Mouse (Mus musculus) stomach, embryonic 15.5 days (tissue): ENCODE data around the gene Nr2c2ap. TPM values are rescaled to one million over a fixed set of nuclear protein-coding genes. Genes with fewer than 3 reads are reported as not detected.

Experiments
- ATAC-seq: fragments of 200-750 bp; cut with Nextera tagmentation; 2 replicates; pipeline ENCODE4 v1.8.0; 2017; ENCODE audit warnings: low read depth, moderate number of reproducible peaks, moderate TSS enrichment; ENCODE audit not compliant: insufficient read depth, low FRiP score
- H3K27ac ChIP-seq: fragments of 300-500 bp; sonication (generic); 2 replicates; pipeline ENCODE4 v1.5.1; 2015; ENCODE audit warnings: mild to moderate bottlenecking, inconsistent platforms
- H3K27me3 ChIP-seq: fragments of 300-500 bp; sonication (generic); replicated peaks from 2 replicates; pipeline ENCODE4 v1.6.1; 2015; ENCODE audit warnings: inconsistent platforms
- H3K36me3 ChIP-seq: fragments of 300-500 bp; sonication (generic); 2 replicates; pipeline ENCODE4 v1.6.1; 2015; ENCODE audit warnings: inconsistent platforms
- H3K4me1 ChIP-seq: fragments of 300-500 bp; sonication (generic); 2 replicates; pipeline ENCODE4 v1.6.1; 2015; ENCODE audit warnings: inconsistent platforms
- H3K4me2 ChIP-seq: fragments of 300-500 bp; sonication (generic); 2 replicates; pipeline ENCODE4 v1.6.1; 2015; ENCODE audit warnings: mild to moderate bottlenecking, inconsistent platforms
- H3K4me3 ChIP-seq: fragments of 300-500 bp; sonication (generic); replicated peaks from 2 replicates; pipeline ENCODE4 v1.5.1; 2015; ENCODE audit warnings: inconsistent platforms
- H3K9ac ChIP-seq: fragments of 300-500 bp; sonication (generic); 2 replicates; pipeline ENCODE4 v1.6.1; 2015; ENCODE audit warnings: inconsistent platforms
- H3K9me3 ChIP-seq: fragments of 300-500 bp; sonication (generic); 2 replicates; pipeline ENCODE4 v1.6.1; 2016; ENCODE audit warnings: inconsistent platforms
- WGBS: fragments of 180-500 bp; shearing (Covaris S2); methylation state at CpG from one replicate; pipeline ENCODE4 v1.1.7; 2015; 5-methylcytosine and 5-hydroxymethylcytosine counted together
- polyA plus RNA-seq: library from polyadenylated mRNA; unstranded; fragments of >200 nt; fragmentation: Nextera tagmentation; extraction: Ambion mirVana; gene quantifications from 2 replicates; pipeline ENCODE4 v1.2.1, GENCODE M21; 2015

Nr2c2ap gene
- polyA plus RNA-seq, 1 experiment from 2014 or later, result 39.4 TPM

- Histone ChIP-seq H3K9me3 (no peaks in the 10 kb centered on the region), H3K4me1 (no peaks in the 10 kb centered on the region), H3K27ac (no peak overlapping the region), H3K27me3 (peaks cover under 1% of the 10 kb centered on the region; the same call in 1 of the 2 replicates), H3K36me3 (no peaks in the 10 kb centered on the region), H3K4me3 (no peak overlapping the region), H3K9ac (no peak overlapping the region), H3K4me2 (no peak overlapping the region)
- no peak for ATAC-seq
- WGBS, result 14% methylated on average over 6 of the region's 6 CpGs
Observed at GRCm38 (mm10) chr8:70104506-70104905, 26.6 kb upstream of the Nr2c2ap start.

- no peaks in the 10 kb centered on the region for H3K4me1 ChIP-seq
- H3K27ac ChIP-seq, result no peak overlapping the region
- H3K9ac ChIP-seq, result no peak overlapping the region
- H3K4me3 ChIP-seq, result no peak overlapping the region
- ATAC-seq, result no peak
- 75% methylated on average over 7 of the region's 7 CpGs for WGBS
- H3K27me3 ChIP-seq, result peaks cover 5% of the 10 kb centered on the region; the same call in 1 of the 2 replicates
- H3K4me2 ChIP-seq, result no peak overlapping the region
- H3K36me3 ChIP-seq, result no peaks in the 10 kb centered on the region
- H3K9me3 ChIP-seq, result no peaks in the 10 kb centered on the region
Observed at GRCm38 (mm10) chr8:70104922-70105321, 26.2 kb upstream of the Nr2c2ap start.

- Histone ChIP-seq H3K4me2 (no peak overlapping the region), H3K4me3 (no peak overlapping the region), H3K9ac (no peak overlapping the region), H3K27ac (no peak overlapping the region), H3K4me1 (no peaks in the 10 kb centered on the region), H3K27me3 (peaks cover 58% of the 10 kb centered on the region), H3K36me3 (no peaks in the 10 kb centered on the region), H3K9me3 (no peaks in the 10 kb centered on the region)
- ATAC-seq, result no peak
- WGBS, result 80% methylated on average over 2 of the region's 2 CpGs
Observed at GRCm38 (mm10) chr8:70110451-70110850, 20.7 kb upstream of the Nr2c2ap start.

- Histone ChIP-seq H3K4me2 (no peak overlapping the region), H3K4me1 (no peaks in the 10 kb centered on the region), H3K36me3 (no peaks in the 10 kb centered on the region), H3K27ac (no peak overlapping the region), H3K9me3 (no peaks in the 10 kb centered on the region), H3K9ac (no peak overlapping the region), H3K27me3 (peaks cover 58% of the 10 kb centered on the region), H3K4me3 (no peak overlapping the region)
- ATAC-seq, result no peak
- WGBS, result 46% methylated on average over 23 of the region's 23 CpGs
Observed at GRCm38 (mm10) chr8:70111192-70111795, 19.8 kb upstream of the Nr2c2ap start.

- Histone ChIP-seq H3K4me1 (no peaks in the 10 kb centered on the region), H3K36me3 (no peaks in the 10 kb centered on the region), H3K4me3 (no peak overlapping the region), H3K27me3 (peaks cover 70% of the 10 kb centered on the region), H3K4me2 (no peak overlapping the region), H3K27ac (no peak overlapping the region), H3K9ac (no peak overlapping the region), H3K9me3 (no peaks in the 10 kb centered on the region)
- ATAC-seq, result no peak
- 8% methylated on average over 43 of the region's 43 CpGs for WGBS
Observed at GRCm38 (mm10) chr8:70112401-70113016, 18.6 kb upstream of the Nr2c2ap start.

- no peaks in the 10 kb centered on the region for H3K36me3 ChIP-seq
- H3K27me3 ChIP-seq, result peaks cover 89% of the 10 kb centered on the region
- no peaks in the 10 kb centered on the region for H3K4me1 ChIP-seq
- 19% methylated on average over 6 of the region's 6 CpGs for WGBS
- H3K9me3 ChIP-seq, result no peaks in the 10 kb centered on the region
- H3K9ac ChIP-seq, result no peak overlapping the region
- H3K4me2 ChIP-seq, result no peak overlapping the region
- no peak overlapping the region for H3K27ac ChIP-seq
- ATAC-seq, result no peak
- H3K4me3 ChIP-seq, result no peak overlapping the region
Observed at GRCm38 (mm10) chr8:70114488-70114887, 16.6 kb upstream of the Nr2c2ap start.

GRCm38 (mm10) chr8:70114892-70115291 lies 16.2 kb upstream of the Nr2c2ap start:
- no peak overlapping the region for H3K9ac ChIP-seq
- H3K4me2 ChIP-seq, result no peak overlapping the region
- no peak overlapping the region for H3K4me3 ChIP-seq
- WGBS, result 66% methylated on average over 13 of the region's 13 CpGs
- no peaks in the 10 kb centered on the region for H3K4me1 ChIP-seq
- no peak overlapping the region for H3K27ac ChIP-seq
- H3K9me3 ChIP-seq, result no peaks in the 10 kb centered on the region
- ATAC-seq, result no peak
- H3K36me3 ChIP-seq, result no peaks in the 10 kb centered on the region
- peaks cover 89% of the 10 kb centered on the region for H3K27me3 ChIP-seq

GRCm38 (mm10) chr8:70117611-70118010 lies 13.5 kb upstream of the Nr2c2ap start:
- no peak for ATAC-seq
- Histone ChIP-seq H3K9me3 (no peaks in the 10 kb centered on the region), H3K4me2 (no peak overlapping the region), H3K4me3 (no peak overlapping the region), H3K4me1 (0 out of 2 replicates have a peak, but pooled peaks cover 5% of the 10 kb centered on the region), H3K27ac (no peak overlapping the region), H3K27me3 (peaks cover 75% of the 10 kb centered on the region), H3K36me3 (no peaks in the 10 kb centered on the region), H3K9ac (no peak overlapping the region)
- 4% methylated on average over 9 of the region's 9 CpGs for WGBS

GRCm38 (mm10) chr8:70118726-70119700 lies 12.1 kb upstream of the Nr2c2ap start:
- ATAC-seq, result no peak
- H3K4me3 ChIP-seq, result no peak overlapping the region
- H3K36me3 ChIP-seq, result no peaks in the 10 kb centered on the region
- H3K27me3 ChIP-seq, result peaks cover 64% of the 10 kb centered on the region
- WGBS, result 13% methylated on average over 17 of the region's 17 CpGs
- no peaks in the 10 kb centered on the region for H3K9me3 ChIP-seq
- 0 out of 2 replicates have a peak, but pooled peaks cover 5% of the 10 kb centered on the region for H3K4me1 ChIP-seq
- no peak overlapping the region for H3K27ac ChIP-seq
- H3K4me2 ChIP-seq, result no peak overlapping the region
- H3K9ac ChIP-seq, result no peak overlapping the region

- H3K9me3 ChIP-seq, result no peaks in the 10 kb centered on the region
- WGBS, result 2% methylated on average over 19 of the region's 19 CpGs
- peaks cover 52% of the 10 kb centered on the region for H3K27me3 ChIP-seq
- H3K36me3 ChIP-seq, result no peaks in the 10 kb centered on the region
- H3K4me2 ChIP-seq, result peak within 1 kb of the TSS; percentile 42
- ATAC-seq, result peak; percentile 27; the same call in 1 of the 2 replicates
- H3K9ac ChIP-seq, result no peak within 1 kb of the TSS
- peak within 1 kb of the TSS; percentile 12; the same call in 1 of the 2 replicates for H3K4me3 ChIP-seq
- H3K27ac ChIP-seq, result no peak within 1 kb of the TSS
- H3K4me1 ChIP-seq, result 0 out of 2 replicates have a peak, but pooled peaks cover 5% of the 10 kb centered on the region
Observed at GRCm38 (mm10) chr8:70120667-70121066, 10.5 kb upstream of the Nr2c2ap start, which contains the start of gene Ncan. Ncan (minus strand) TSS chr8:70120873.

- Histone ChIP-seq H3K27me3 (peaks cover 36% of the 10 kb centered on the region), H3K9me3 (no peaks in the 10 kb centered on the region), H3K4me2 (no peak overlapping the region), H3K27ac (no peak overlapping the region), H3K4me3 (no peak overlapping the region), H3K9ac (no peak overlapping the region), H3K4me1 (0 out of 2 replicates have a peak, but pooled peaks cover 5% of the 10 kb centered on the region), H3K36me3 (no peaks in the 10 kb centered on the region)
- 46% methylated on average over 2 of the region's 2 CpGs for WGBS
- no peak for ATAC-seq
Observed at GRCm38 (mm10) chr8:70122863-70123262, 8.3 kb upstream of the Nr2c2ap start.
